Mouse (Mus musculus) right cerebral cortex, postnatal 4 days (tissue): Measurements from ENCODE around the gene Ecm2.

Experiments
- DNase-seq: peaks from one replicate; pipeline ENCODE4 v3.0.0-alpha.2; 2022

The Ecm2 gene

GRCm38 (mm10) chr13:49518761-49519160 lies 14.2 kb downstream of the Ecm2 start:
- no peak for DNase-seq

- DNase-seq: no peak
Observed at GRCm38 (mm10) chr13:49526235-49526634, 21.6 kb downstream of the Ecm2 start.

GRCm38 (mm10) chr13:49530636-49531035 lies 26.0 kb downstream of the Ecm2 start:
- no peak for DNase-seq

GRCm38 (mm10) chr13:49536946-49537345 lies 32.3 kb downstream of the Ecm2 start:
- DNase-seq: no peak

GRCm38 (mm10) chr13:49538693-49539092 lies 34.1 kb downstream of the Ecm2 start:
- DNase-seq: no peak

- DNase-seq: no peak
Observed at GRCm38 (mm10) chr13:49544279-49544678, 39.7 kb downstream of the Ecm2 start, which contains the start of gene Aspn. Gene Aspn (plus strand): TSS chr13:49544443.

GRCm38 (mm10) chr13:49545646-49546045 lies 41.0 kb downstream of the Ecm2 start:
- no peak for DNase-seq

- DNase-seq: no peak
Observed at GRCm38 (mm10) chr13:49546517-49546916, 41.9 kb downstream of the Ecm2 start.

GRCm38 (mm10) chr13:49547563-49548150 lies 43.0 kb downstream of the Ecm2 start:
- DNase-seq: no peak

GRCm38 (mm10) chr13:49549616-49550015 lies 45.0 kb downstream of the Ecm2 start:
- no peak for DNase-seq

GRCm38 (mm10) chr13:49554519-49554918 lies 49.9 kb downstream of the Ecm2 start:
- no peak for DNase-seq

GRCm38 (mm10) chr13:49556203-49556602 lies 51.6 kb downstream of the Ecm2 start:
- DNase-seq: no peak

- no peak for DNase-seq
Observed at GRCm38 (mm10) chr13:49556924-49557323, 52.3 kb downstream of the Ecm2 start.

GRCm38 (mm10) chr13:49559185-49559584 lies 54.6 kb downstream of the Ecm2 start:
- DNase-seq: peak; percentile 5

- no peak for DNase-seq
Observed at GRCm38 (mm10) chr13:49560886-49561285, 56.3 kb downstream of the Ecm2 start.

GRCm38 (mm10) chr13:49564347-49564746 lies 59.7 kb downstream of the Ecm2 start:
- no peak for DNase-seq

GRCm38 (mm10) chr13:49570371-49570770 lies 65.8 kb downstream of the Ecm2 start:
- no peak for DNase-seq

- DNase-seq: no peak
Observed at GRCm38 (mm10) chr13:49571418-49571817, 66.8 kb downstream of the Ecm2 start.

GRCm38 (mm10) chr13:49581541-49582530 lies 77.2 kb downstream of the Ecm2 start, which contains the start of gene Omd:
Gene Omd (plus strand): TSS chr13:49582462.
- no peak for DNase-seq
